Mouse (Mus musculus): Measurements from ENCODE around the gene Cdkl4. TPM values are rescaled to one million over a fixed set of nuclear protein-coding genes. Genes with fewer than 3 reads are reported as not detected.

The Cdkl4 gene
- total RNA-seq, 2 experiments from 2014 or later: 18.9 to 20.4 TPM

GRCm38 (mm10) chr17:80520537-80520936 is 57.1 kb downstream of the Cdkl4 start:
- no peak for DNase-seq (ENCODE audit: extremely low spot score in 1 of 2, low spot score in 1 of 2)

GRCm38 (mm10) chr17:80518811-80519210 is 58.8 kb downstream of the Cdkl4 start:
- no peak for DNase-seq (ENCODE audit: extremely low spot score in 1 of 2, low spot score in 1 of 2)

GRCm38 (mm10) chr17:80517244-80517643 is 60.4 kb downstream of the Cdkl4 start:
- no peak for DNase-seq (ENCODE audit: extremely low spot score in 1 of 2, low spot score in 1 of 2)

- DNase-seq (ENCODE audit: extremely low spot score in 1 of 2, low spot score in 1 of 2): no peak
These were observed 61.7 kb downstream of the Cdkl4 start for GRCm38 (mm10) chr17:80515956-80516355.

- no peak for DNase-seq (ENCODE audit: extremely low spot score in 1 of 2, low spot score in 1 of 2)
These were observed 62.1 kb downstream of the Cdkl4 start for GRCm38 (mm10) chr17:80515513-80515912.

GRCm38 (mm10) chr17:80513766-80514165 is 63.8 kb downstream of the Cdkl4 start:
- DNase-seq (ENCODE audit: extremely low spot score in 1 of 2, low spot score in 1 of 2): no peak

GRCm38 (mm10) chr17:80510459-80510855 is 67.2 kb downstream of the Cdkl4 start:
- no peak for DNase-seq (ENCODE audit: extremely low spot score in 1 of 2, low spot score in 1 of 2)

- DNase-seq (ENCODE audit: extremely low spot score in 1 of 2, low spot score in 1 of 2): no peak
These were observed 67.8 kb downstream of the Cdkl4 start for GRCm38 (mm10) chr17:80509494-80510458.

GRCm38 (mm10) chr17:80505766-80506165 is 71.8 kb downstream of the Cdkl4 start:
- DNase-seq (ENCODE audit: extremely low spot score in 1 of 2, low spot score in 1 of 2): no peak

- DNase-seq (ENCODE audit: extremely low spot score in 1 of 2, low spot score in 1 of 2): no peak
These were observed 72.3 kb downstream of the Cdkl4 start for GRCm38 (mm10) chr17:80505342-80505741.

- no peak for DNase-seq (ENCODE audit: extremely low spot score in 1 of 2, low spot score in 1 of 2)
These were observed 75.8 kb downstream of the Cdkl4 start for GRCm38 (mm10) chr17:80501805-80502172.

GRCm38 (mm10) chr17:80501037-80501804 is 76.4 kb downstream of the Cdkl4 start:
- no peak for DNase-seq (ENCODE audit: extremely low spot score in 1 of 2, low spot score in 1 of 2)

GRCm38 (mm10) chr17:80500025-80500424 is 77.6 kb downstream of the Cdkl4 start:
- DNase-seq (ENCODE audit: extremely low spot score in 1 of 2, low spot score in 1 of 2): no peak

- no peak for DNase-seq (ENCODE audit: extremely low spot score in 1 of 2, low spot score in 1 of 2)
These were observed 78.9 kb downstream of the Cdkl4 start for GRCm38 (mm10) chr17:80498600-80499268.

- DNase-seq (ENCODE audit: extremely low spot score in 1 of 2, low spot score in 1 of 2): no peak
These were observed 80.4 kb downstream of the Cdkl4 start for GRCm38 (mm10) chr17:80497183-80497601.

GRCm38 (mm10) chr17:80496607-80497170 is 80.9 kb downstream of the Cdkl4 start:
- DNase-seq (ENCODE audit: extremely low spot score in 1 of 2, low spot score in 1 of 2): no peak

- no peak for DNase-seq (ENCODE audit: extremely low spot score in 1 of 2, low spot score in 1 of 2)
These were observed 81.4 kb downstream of the Cdkl4 start for GRCm38 (mm10) chr17:80496185-80496584.

GRCm38 (mm10) chr17:80493891-80494290 is 83.7 kb downstream of the Cdkl4 start:
- DNase-seq (ENCODE audit: extremely low spot score in 1 of 2, low spot score in 1 of 2): no peak

- DNase-seq (ENCODE audit: extremely low spot score in 1 of 2, low spot score in 1 of 2): no peak
These were observed 84.8 kb downstream of the Cdkl4 start for GRCm38 (mm10) chr17:80492811-80493210.

GRCm38 (mm10) chr17:80492274-80492673 is 85.3 kb downstream of the Cdkl4 start:
- DNase-seq (ENCODE audit: extremely low spot score in 1 of 2, low spot score in 1 of 2): no peak
